Mouse (Mus musculus) CD4-positive, CD25-positive, alpha-beta regulatory T cell (primary cell): ENCODE measurements around the gene Loxl1. TPM values are rescaled to one million over a fixed set of nuclear protein-coding genes. Genes with fewer than 3 reads are reported as not detected.

Experiments
- polyA plus RNA-seq: library from polyadenylated mRNA; unstranded; fragments of 100-300 nt; shearing (Covaris generic); gene quantifications from one replicate; pipeline ENCODE4 v1.2.1, GENCODE M21; 2017

The Loxl1 gene
- not detected for polyA plus RNA-seq

GRCm38 (mm10) chr9:58312944-58313359 lies at the start of gene Loxl1:
Loxl1 (minus strand) TSS chr9:58313186.

GRCm38 (mm10) chr9:58253033-58253804 lies 59.8 kb downstream of the Loxl1 start, which contains the start of gene Stoml1:
Stoml1 (plus strand) TSS chr9:58253164.

GRCm38 (mm10) chr9:58249592-58250192 lies 63.3 kb downstream of the Loxl1 start, which contains the start of gene Pml:
Pml (minus strand) TSS chr9:58249786.

Other genes with a start within 250 kb of the Loxl1 start
- 9.7 TPM for gene Stra6, start 249.4 kb downstream of the Loxl1 start, polyA plus RNA-seq
- 0.35 TPM for gene Ccdc33, start 194.4 kb downstream of the Loxl1 start, polyA plus RNA-seq
- gene Islr, start 108.9 kb downstream of the Loxl1 start, polyA plus RNA-seq: 1.3 TPM
- 0.12 TPM for gene Islr2, start 108.9 kb downstream of the Loxl1 start, polyA plus RNA-seq
- 63.6 TPM for gene Pml, start 63.4 kb downstream of the Loxl1 start, polyA plus RNA-seq
- gene Stoml1, start 60.0 kb downstream of the Loxl1 start, polyA plus RNA-seq: 32.8 TPM
- gene Tbc1d21, start 57.3 kb upstream of the Loxl1 start, polyA plus RNA-seq: not detected
- gene Insyn1, start 175.4 kb upstream of the Loxl1 start, polyA plus RNA-seq: not detected
- not detected for gene Cd276, start 242.3 kb upstream of the Loxl1 start, polyA plus RNA-seq